Mouse (Mus musculus): ENCODE results near the gene Olfr98. TPM values are rescaled to one million over a fixed set of nuclear protein-coding genes. Genes with fewer than 3 reads are reported as not detected.

Olfr98 gene
- polyA plus RNA-seq, 1 experiment: not detected

DNA sequence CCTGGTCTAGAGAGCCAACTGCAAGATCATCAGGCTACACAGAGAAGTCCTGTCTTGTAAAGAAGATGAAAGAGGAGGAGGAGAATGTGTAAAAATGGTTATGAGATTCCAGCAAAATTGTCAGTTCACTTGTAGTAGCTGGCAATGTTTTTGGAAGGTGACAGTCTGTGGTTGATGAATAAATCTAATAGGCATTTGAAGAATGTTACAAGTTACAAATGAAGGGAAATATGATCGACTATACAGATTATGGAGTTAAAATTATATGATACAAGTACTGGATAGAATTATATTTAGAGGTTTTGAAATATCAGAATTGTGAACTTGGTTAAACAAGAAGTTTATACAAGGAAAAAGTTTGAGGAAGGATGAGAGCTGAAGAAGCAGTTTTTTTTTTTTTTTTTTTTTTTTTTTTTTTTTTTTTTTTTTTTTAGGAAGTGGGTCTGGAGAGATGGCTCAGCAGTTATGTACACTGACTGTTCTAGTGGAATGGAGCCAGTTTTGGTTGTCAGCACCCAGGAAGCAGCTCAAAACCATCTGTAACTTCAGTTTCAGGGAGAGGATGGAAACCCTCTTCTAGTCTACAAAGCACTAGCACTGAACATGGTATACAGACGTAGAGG lies 12.2 kb upstream of the Olfr98 start:
- Histone ChIP-seq H3K36me3 (ENCODE audit: control insufficient read depth, insufficient read depth, low read length) (no peaks in the 10 kb centered on the region), H3K27ac (ENCODE audit: control insufficient read depth, insufficient read depth, low read length) (no peak overlapping the region), H3K4me3 (ENCODE audit: control insufficient read depth, insufficient read depth, low read length) (no peak overlapping the region), H3K27me3 (ENCODE audit: control insufficient read depth, insufficient read depth, low read length) (no peaks in the 10 kb centered on the region), H3K4me1 (replicated peaks; ENCODE audit: control insufficient read depth, insufficient read depth, low read length) (peaks cover 11% of the 10 kb centered on the region)
- WGBS: 88% methylated on average over 2 of the region's 2 CpGs
- DNase-seq: no peak
- TF ChIP-seq CTCF (IDR thresholded peaks at IDR 0.05; ENCODE audit: borderline replicate concordance, control insufficient read depth, extremely low read depth, insufficient read depth, low read length, poor library complexity): no peak
- TF ChIP-seq POLR2A (IDR thresholded peaks at IDR 0.05; ENCODE audit: control insufficient read depth, extremely low read depth, insufficient read depth, low read length, poor library complexity): no peak

DNA sequence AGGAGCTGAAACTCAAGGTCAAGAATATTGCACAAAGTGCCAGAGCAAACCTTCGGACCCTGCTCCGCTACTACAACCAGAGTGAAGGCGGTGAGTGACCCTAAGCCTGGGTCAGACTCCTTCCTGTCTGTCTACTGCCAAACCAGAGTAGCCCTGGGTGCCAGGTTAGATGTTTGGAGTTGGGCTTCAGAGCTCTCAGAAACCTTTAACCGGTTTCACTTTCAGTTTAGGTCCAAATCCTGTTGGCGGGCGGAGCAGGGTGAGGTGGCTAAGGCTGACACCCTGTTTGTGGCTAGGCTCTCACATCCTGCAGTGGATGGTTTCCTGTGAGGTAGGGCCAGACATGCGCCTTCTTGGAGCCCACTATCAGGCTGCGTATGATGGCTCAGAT lies 7.1 kb upstream of the Olfr98 start:
- peak overlapping the region; percentile 84 for H3K27ac ChIP-seq (ENCODE audit: control insufficient read depth, insufficient read depth, low read length)

DNA sequence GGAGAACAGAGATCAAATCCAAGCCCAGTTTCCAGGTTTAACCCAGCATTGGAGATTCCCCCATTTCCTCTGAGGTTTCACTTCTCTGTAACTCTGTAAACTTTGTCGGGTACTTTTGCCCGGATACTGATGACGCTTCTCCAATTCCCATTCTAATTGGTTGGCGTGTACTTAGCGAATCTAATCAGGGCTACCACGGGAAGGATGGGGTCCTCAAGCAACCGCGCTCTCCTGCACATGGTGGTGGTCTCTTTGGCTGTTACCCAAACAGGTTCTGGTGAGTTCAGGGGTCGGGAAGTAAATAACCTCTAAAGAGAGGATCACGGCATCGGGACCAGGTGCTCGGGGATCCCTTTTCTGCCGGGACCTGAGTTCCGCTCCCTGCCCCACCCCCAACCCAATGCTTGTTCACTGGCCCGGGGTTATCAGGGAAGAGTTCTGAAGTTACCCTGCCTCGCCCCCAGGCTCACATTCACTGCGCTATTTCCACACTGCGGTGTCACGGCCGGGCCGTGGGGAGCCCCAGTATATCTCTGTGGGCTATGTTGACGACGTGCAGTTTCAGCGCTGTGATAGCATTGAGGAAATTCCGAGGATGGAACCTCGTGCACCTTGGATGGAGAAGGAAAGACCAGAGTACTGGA lies 6.6 kb upstream of the Olfr98 start, which contains the start of gene H2-M3:
Gene H2-M3, plus strand, starts transcription at position 163 of the 644 bp plus-strand sequence.
- no peaks in the 10 kb centered on the region for H3K36me3 ChIP-seq (ENCODE audit: control insufficient read depth, insufficient read depth, low read length)
- H3K4me1 ChIP-seq (replicated peaks; ENCODE audit: control insufficient read depth, insufficient read depth, low read length): peaks cover 11% of the 10 kb centered on the region
- DNase-seq: peak; percentile 94
- peak within 1 kb of the TSS; percentile 94 for H3K4me3 ChIP-seq (ENCODE audit: control insufficient read depth, insufficient read depth, low read length)
- TF ChIP-seq POLR2A (IDR thresholded peaks at IDR 0.05; ENCODE audit: control insufficient read depth, extremely low read depth, insufficient read depth, low read length, poor library complexity) (0 out of 2 replicates have a peak, but pooled peaks have one; percentile 33), CTCF (IDR thresholded peaks at IDR 0.05; ENCODE audit: borderline replicate concordance, control insufficient read depth, extremely low read depth, insufficient read depth, low read length, poor library complexity) (no peak)
- H3K27ac ChIP-seq (ENCODE audit: control insufficient read depth, insufficient read depth, low read length): peak within 1 kb of the TSS; percentile 84
- WGBS: under 1% methylated on average over 26 of the region's 26 CpGs
- no peaks in the 10 kb centered on the region for H3K27me3 ChIP-seq (ENCODE audit: control insufficient read depth, insufficient read depth, low read length)

More for the DNA sequence above, 7.1 kb upstream of the Olfr98 start:
- TF ChIP-seq CTCF (IDR thresholded peaks at IDR 0.05; ENCODE audit: borderline replicate concordance, control insufficient read depth, extremely low read depth, insufficient read depth, low read length, poor library complexity): no peak
- no peak for TF ChIP-seq POLR2A (IDR thresholded peaks at IDR 0.05; ENCODE audit: control insufficient read depth, extremely low read depth, insufficient read depth, low read length, poor library complexity)
- H3K4me3 ChIP-seq (ENCODE audit: control insufficient read depth, insufficient read depth, low read length): peak overlapping the region; percentile 94
- H3K4me1 ChIP-seq (replicated peaks; ENCODE audit: control insufficient read depth, insufficient read depth, low read length): peaks cover 11% of the 10 kb centered on the region
- peak; percentile 76 for DNase-seq
- WGBS: 4% methylated on average over 8 of the region's 8 CpGs
- H3K36me3 ChIP-seq (ENCODE audit: control insufficient read depth, insufficient read depth, low read length): no peaks in the 10 kb centered on the region
- H3K27me3 ChIP-seq (ENCODE audit: control insufficient read depth, insufficient read depth, low read length): no peaks in the 10 kb centered on the region

DNA sequence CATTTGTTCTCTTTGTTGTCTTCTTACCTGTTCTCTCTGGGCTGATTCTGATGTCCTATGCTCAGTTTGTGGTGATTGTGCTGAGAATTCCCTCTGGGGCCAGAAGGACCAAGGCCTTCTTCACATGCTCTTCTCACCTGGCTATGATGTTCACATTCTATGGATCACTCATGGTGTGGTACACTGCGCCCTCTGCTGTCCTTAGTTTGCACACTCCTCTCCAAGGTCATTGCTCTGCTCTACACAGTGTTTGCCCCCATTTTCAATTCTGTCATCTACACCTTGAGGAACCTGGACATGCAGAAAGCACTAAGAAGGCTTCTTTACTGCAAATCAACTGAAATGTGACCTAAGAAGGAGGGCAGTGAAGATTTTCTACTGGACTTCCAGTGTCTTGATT lies 13.0 kb downstream of the Olfr98 start:
- Histone ChIP-seq H3K4me3 (ENCODE audit: control insufficient read depth, insufficient read depth, low read length) (no peak overlapping the region), H3K27me3 (ENCODE audit: control insufficient read depth, insufficient read depth, low read length) (no peaks in the 10 kb centered on the region), H3K27ac (ENCODE audit: control insufficient read depth, insufficient read depth, low read length) (no peak overlapping the region), H3K36me3 (ENCODE audit: control insufficient read depth, insufficient read depth, low read length) (no peaks in the 10 kb centered on the region), H3K4me1 (replicated peaks; ENCODE audit: control insufficient read depth, insufficient read depth, low read length) (no peaks in the 10 kb centered on the region)
- TF ChIP-seq POLR2A (IDR thresholded peaks at IDR 0.05; ENCODE audit: control insufficient read depth, extremely low read depth, insufficient read depth, low read length, poor library complexity) (no peak), CTCF (IDR thresholded peaks at IDR 0.05; ENCODE audit: borderline replicate concordance, control insufficient read depth, extremely low read depth, insufficient read depth, low read length, poor library complexity) (no peak)
- WGBS: 13% methylated on average over 1 of the region's 1 CpGs
- peak; percentile 42 for DNase-seq

DNA sequence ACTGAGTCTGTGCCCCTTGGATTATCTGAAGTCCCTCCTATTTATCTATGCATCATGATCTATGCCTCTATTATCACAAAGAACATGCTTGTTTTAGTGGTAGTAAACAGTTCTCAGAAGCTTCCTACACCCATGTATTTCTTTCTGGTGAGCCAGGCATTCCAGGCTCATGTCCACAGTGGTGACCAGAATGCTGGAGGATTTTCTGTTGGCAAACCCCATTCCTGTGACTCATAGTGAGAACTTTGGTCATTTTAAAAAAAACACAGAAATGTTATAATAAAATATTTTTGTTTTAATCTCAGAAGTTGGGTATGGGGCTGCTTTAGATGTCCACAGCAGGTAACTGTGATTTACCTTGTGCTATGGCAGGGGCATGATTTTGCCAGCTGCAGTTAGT lies 14.1 kb downstream of the Olfr98 start:
- Histone ChIP-seq H3K36me3 (ENCODE audit: control insufficient read depth, insufficient read depth, low read length) (no peaks in the 10 kb centered on the region), H3K4me1 (replicated peaks; ENCODE audit: control insufficient read depth, insufficient read depth, low read length) (no peaks in the 10 kb centered on the region), H3K4me3 (ENCODE audit: control insufficient read depth, insufficient read depth, low read length) (no peak overlapping the region), H3K27me3 (ENCODE audit: control insufficient read depth, insufficient read depth, low read length) (no peaks in the 10 kb centered on the region), H3K27ac (ENCODE audit: control insufficient read depth, insufficient read depth, low read length) (no peak overlapping the region)
- no peak for DNase-seq
- TF ChIP-seq CTCF (IDR thresholded peaks at IDR 0.05; ENCODE audit: borderline replicate concordance, control insufficient read depth, extremely low read depth, insufficient read depth, low read length, poor library complexity): no peak
- TF ChIP-seq POLR2A (IDR thresholded peaks at IDR 0.05; ENCODE audit: control insufficient read depth, extremely low read depth, insufficient read depth, low read length, poor library complexity): no peak

DNA sequence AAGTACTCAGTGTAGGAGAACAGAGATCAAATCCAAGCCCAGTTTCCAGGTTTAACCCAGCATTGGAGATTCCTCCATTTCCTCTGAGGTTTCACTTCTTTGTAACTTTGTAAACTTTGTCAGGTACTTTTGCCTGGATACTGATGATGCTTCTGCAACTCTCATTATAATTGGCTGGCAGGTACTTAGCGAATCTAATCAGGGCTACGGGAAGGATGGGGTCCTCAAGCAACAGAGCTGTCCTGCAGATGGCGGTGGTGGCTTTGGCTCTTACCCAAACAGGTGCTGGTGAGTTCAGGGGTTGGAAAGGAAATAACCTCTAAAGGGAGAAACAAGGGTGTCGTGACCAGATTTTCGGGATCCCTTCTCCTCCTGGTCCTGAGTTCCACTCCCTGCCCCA lies 16.8 kb downstream of the Olfr98 start:
- H3K27ac ChIP-seq (ENCODE audit: control insufficient read depth, insufficient read depth, low read length): no peak overlapping the region
- no peaks in the 10 kb centered on the region for H3K27me3 ChIP-seq (ENCODE audit: control insufficient read depth, insufficient read depth, low read length)
- no peak overlapping the region for H3K4me3 ChIP-seq (ENCODE audit: control insufficient read depth, insufficient read depth, low read length)
- 5% methylated on average over 5 of the region's 5 CpGs for WGBS
- no peaks in the 10 kb centered on the region for H3K36me3 ChIP-seq (ENCODE audit: control insufficient read depth, insufficient read depth, low read length)
- peak; percentile 69 for DNase-seq
- H3K4me1 ChIP-seq (replicated peaks; ENCODE audit: control insufficient read depth, insufficient read depth, low read length): no peaks in the 10 kb centered on the region
- TF ChIP-seq CTCF (IDR thresholded peaks at IDR 0.05; ENCODE audit: borderline replicate concordance, control insufficient read depth, extremely low read depth, insufficient read depth, low read length, poor library complexity) (no peak), POLR2A (IDR thresholded peaks at IDR 0.05; ENCODE audit: control insufficient read depth, extremely low read depth, insufficient read depth, low read length, poor library complexity) (no peak)
